Mouse (Mus musculus) brain, embryonic 14.5 days (tissue): Measurements from ENCODE around the gene Fndc3b. TPM values are rescaled to one million over a fixed set of nuclear protein-coding genes. Genes with fewer than 3 reads are reported as not detected.

Source experiments
- DNase-seq: peaks from one replicate; pipeline ENCODE4 v3.0.0-alpha.2; 2011; ENCODE audit warnings: low read depth
- CTCF ChIP-seq: fragments of 200-500 bp; IDR thresholded peaks from 2 replicates; pipeline ENCODE4 v1.5.1; 2012; ENCODE audit warnings: inconsistent platforms, mild to moderate bottlenecking, moderate library complexity, borderline replicate concordance; ENCODE audit not compliant: insufficient read depth, insufficient read length; ENCODE audit errors: extremely low read depth
- POLR2A ChIP-seq: fragments of 200-500 bp; IDR thresholded peaks from 2 replicates; pipeline ENCODE4 v1.6.1; 2012; ENCODE audit warnings: mild to moderate bottlenecking, inconsistent platforms, borderline replicate concordance; ENCODE audit not compliant: poor library complexity, insufficient read depth, insufficient read length, severe bottlenecking; ENCODE audit errors: extremely low read depth
- polyA plus RNA-seq: library from polyadenylated mRNA; depleted of rRNA; stranded (reverse); fragments of >200 nt; gene quantifications from 2 replicates; pipeline ENCODE4 v1.2.3, GENCODE M21; 2012

Fndc3b gene
- polyA plus RNA-seq, 1 experiment, result 10.9 TPM

GRCm38 (mm10) chr3:27544061-27544460 lies 167.0 kb downstream of the Fndc3b start:
- DNase-seq, result no peak
- no peak for TF ChIP-seq CTCF
- TF ChIP-seq POLR2A, result no peak

- TF ChIP-seq POLR2A (no peak), CTCF (no peak)
Observed at GRCm38 (mm10) chr3:27541841-27542240, 169.3 kb downstream of the Fndc3b start.

GRCm38 (mm10) chr3:27541181-27541580 lies 169.9 kb downstream of the Fndc3b start:
- TF ChIP-seq POLR2A, result no peak
- no peak for TF ChIP-seq CTCF
- DNase-seq, result no peak

More at GRCm38 (mm10) chr3:27541841-27542240, 169.3 kb downstream of the Fndc3b start:
- no peak for DNase-seq

GRCm38 (mm10) chr3:27534208-27534607 lies 176.9 kb downstream of the Fndc3b start:
- DNase-seq, result no peak
- TF ChIP-seq POLR2A (no peak), CTCF (no peak)

- TF ChIP-seq POLR2A, result no peak
- TF ChIP-seq CTCF, result no peak
- DNase-seq, result no peak
Observed at GRCm38 (mm10) chr3:27533721-27534120, 177.4 kb downstream of the Fndc3b start.

GRCm38 (mm10) chr3:27531993-27532392 lies 179.1 kb downstream of the Fndc3b start:
- no peak for TF ChIP-seq CTCF
- TF ChIP-seq POLR2A, result no peak

GRCm38 (mm10) chr3:27530370-27530769 lies 180.7 kb downstream of the Fndc3b start:
- DNase-seq, result no peak
- no peak for TF ChIP-seq CTCF
- no peak for TF ChIP-seq POLR2A

More at GRCm38 (mm10) chr3:27531993-27532392, 179.1 kb downstream of the Fndc3b start:
- DNase-seq, result no peak

- DNase-seq, result no peak
- TF ChIP-seq POLR2A (no peak), CTCF (no peak)
Observed at GRCm38 (mm10) chr3:27529221-27530051, 181.7 kb downstream of the Fndc3b start.

- DNase-seq, result no peak
- no peak for TF ChIP-seq CTCF
- TF ChIP-seq POLR2A, result no peak
Observed at GRCm38 (mm10) chr3:27526991-27527390, 184.1 kb downstream of the Fndc3b start.

- DNase-seq, result no peak
- TF ChIP-seq POLR2A (no peak), CTCF (no peak)
Observed at GRCm38 (mm10) chr3:27523176-27523936, 187.8 kb downstream of the Fndc3b start.

GRCm38 (mm10) chr3:27520391-27520790 lies 190.7 kb downstream of the Fndc3b start:
- TF ChIP-seq POLR2A, result no peak
- no peak for TF ChIP-seq CTCF
- DNase-seq, result peak; percentile 20

- no peak for DNase-seq
- TF ChIP-seq POLR2A (no peak), CTCF (no peak)
Observed at GRCm38 (mm10) chr3:27519481-27519880, 191.6 kb downstream of the Fndc3b start.

- TF ChIP-seq CTCF (no peak), POLR2A (no peak)
- no peak for DNase-seq
Observed at GRCm38 (mm10) chr3:27518935-27519334, 192.2 kb downstream of the Fndc3b start.
